Mouse (Mus musculus) MEL-GATA-1-ER (cell line): ENCODE data around the gene Lce1e.
"Not testable (repeated sequence)": the region's sequence is repeated elsewhere in the genome, so short reads cannot be mapped to it uniquely, and the experiment has no call there.

Source experiments
- DNase-seq: peaks from one replicate; pipeline ENCODE4 v3.0.0-alpha.2; 2012; ENCODE audit warnings: low read depth; ENCODE audit errors: extremely low read depth

Gene Lce1e

GRCm38 (mm10) chr3:92708974-92709373, at the start of gene Lce1e:
Gene Lce1e (minus strand): TSS chr3:92709074.
- DNase-seq, result no peak

GRCm38 (mm10) chr3:92753197-92753596, 44.3 kb upstream of the Lce1e start:
- no peak for DNase-seq

- no peak for DNase-seq
These were observed 43.4 kb upstream of the Lce1e start, which contains the start of gene Lce1g for GRCm38 (mm10) chr3:92752238-92752637. Gene Lce1g (minus strand): TSS chr3:92752338.

- no peak for DNase-seq
These were observed 30.1 kb upstream of the Lce1e start, which contains the start of gene Gm38119 for GRCm38 (mm10) chr3:92738996-92739395. Gene Gm38119 (minus strand): TSS chr3:92739096.

- no peak for DNase-seq
These were observed 13.8 kb upstream of the Lce1e start for GRCm38 (mm10) chr3:92722631-92723030.

- no peak for DNase-seq
These were observed 11.4 kb upstream of the Lce1e start, which contains the start of gene Lce1f for GRCm38 (mm10) chr3:92720250-92720649. Gene Lce1f (minus strand): TSS chr3:92720350.

- DNase-seq, result no peak
These were observed 6.2 kb upstream of the Lce1e start for GRCm38 (mm10) chr3:92715122-92715521.

- no peak for DNase-seq
These were observed 14.3 kb downstream of the Lce1e start for GRCm38 (mm10) chr3:92694613-92695012.

GRCm38 (mm10) chr3:92691688-92692087, 17.2 kb downstream of the Lce1e start:
- DNase-seq, result no peak

- not testable (repeated sequence) for DNase-seq
These were observed 19.7 kb downstream of the Lce1e start for GRCm38 (mm10) chr3:92689154-92689553.

- DNase-seq, result no peak
These were observed 21.8 kb downstream of the Lce1e start, which contains the start of gene Lce1d for GRCm38 (mm10) chr3:92687110-92687509. Gene Lce1d (minus strand): TSS chr3:92687210.

- no peak for DNase-seq
These were observed 29.9 kb downstream of the Lce1e start, which contains the start of gene Lce1c for GRCm38 (mm10) chr3:92678947-92679346. Gene Lce1c (plus strand): TSS chr3:92679247.

GRCm38 (mm10) chr3:92670215-92670614, 38.7 kb downstream of the Lce1e start, which contains the start of gene Lce1a2:
Gene Lce1a2 (minus strand): TSS chr3:92670315.
- DNase-seq, result no peak
